Mouse (Mus musculus): ENCODE results near the gene Gm12185. TPM values are rescaled to one million over a fixed set of nuclear protein-coding genes. Genes with fewer than 3 reads are reported as not detected.

Gm12185 gene
- total RNA-seq, 2 experiments from 2014 or later: 0.11 to 0.22 TPM

GRCm38 (mm10) chr11:48862784-48863319 is 129.2 kb downstream of the Gm12185 start:
- no peak for ATAC-seq (ENCODE audit: poor library complexity, severe bottlenecking)

- peak; percentile 37 for ATAC-seq (ENCODE audit: poor library complexity, severe bottlenecking)
Measured at GRCm38 (mm10) chr11:48859014-48859413, 133.0 kb downstream of the Gm12185 start.

Other genes starting within 250 kb of the Gm12185 start
- 1,656 and 1,714 TPM in 2 replicates for gene Rack1, start 191.9 kb downstream of the Gm12185 start, total RNA-seq (2015)
- 910 and 1,013 TPM in 2 replicates for gene Rack1, start 191.9 kb downstream of the Gm12185 start, total RNA-seq (2017)
- gene Trim41, start 174.9 kb downstream of the Gm12185 start, total RNA-seq (2015): 11.8 and 13.6 TPM in 2 replicates
- 39.2 and 43.7 TPM in 2 replicates for gene Trim41, start 174.9 kb downstream of the Gm12185 start, total RNA-seq (2017)
- gene Trim7, start 166.1 kb downstream of the Gm12185 start, total RNA-seq (2015): 0.51 and 0.68 TPM in 2 replicates
- gene Trim7, start 166.1 kb downstream of the Gm12185 start, total RNA-seq (2017): 0.18 and 0.57 TPM in 2 replicates
- 6.1 and 8.5 TPM in 2 replicates for gene Gm12184, start 165.6 kb downstream of the Gm12185 start, total RNA-seq (2015)
- gene Gm12184, start 165.6 kb downstream of the Gm12185 start, total RNA-seq (2017): 4.6 and 12.1 TPM in 2 replicates
- 59.0 and 67.2 TPM in 2 replicates for gene Irgm1, start 120.5 kb downstream of the Gm12185 start, total RNA-seq (2015)
- gene Irgm1, start 120.5 kb downstream of the Gm12185 start, total RNA-seq (2017): 54.1 and 62.0 TPM in 2 replicates
- 13.1 and 15.9 TPM in 2 replicates for gene Gm5431, start 90.0 kb downstream of the Gm12185 start, total RNA-seq (2015)
- 12.0 and 15.0 TPM in 2 replicates for gene Gm5431, start 90.0 kb downstream of the Gm12185 start, total RNA-seq (2017)
- 78.1 and 81.3 TPM in 2 replicates for gene Psme2b, start 46.0 kb downstream of the Gm12185 start, total RNA-seq (2015)
- 47.3 and 50.2 TPM in 2 replicates for gene Psme2b, start 46.0 kb downstream of the Gm12185 start, total RNA-seq (2017)
- gene Olfr56, start 13.3 kb downstream of the Gm12185 start, total RNA-seq (2015): 0.31 and 0.57 TPM in 2 replicates
- 0.55 and 0.61 TPM in 2 replicates for gene Olfr56, start 13.3 kb downstream of the Gm12185 start, total RNA-seq (2017)
- gene 9930111J21Rik1, start 12.8 kb downstream of the Gm12185 start, total RNA-seq (2015): 81.9 and 87.8 TPM in 2 replicates
- 57.0 and 58.4 TPM in 2 replicates for gene 9930111J21Rik1, start 12.8 kb downstream of the Gm12185 start, total RNA-seq (2017)
- 2.0 and 3.2 TPM in 2 replicates for gene Tgtp1, start 1.9 kb upstream of the Gm12185 start, total RNA-seq (2015)
- gene Tgtp1, start 1.9 kb upstream of the Gm12185 start, total RNA-seq (2017): 1.5 and 10.8 TPM in 2 replicates
- 180 and 184 TPM in 2 replicates for gene 9930111J21Rik2, start 59.0 kb upstream of the Gm12185 start, total RNA-seq (2015)
- gene 9930111J21Rik2, start 59.0 kb upstream of the Gm12185 start, total RNA-seq (2017): 161 and 172 TPM in 2 replicates
- gene Tgtp2, start 72.0 kb upstream of the Gm12185 start, total RNA-seq (2015): 12.4 and 17.6 TPM in 2 replicates
- 30.2 and 39.3 TPM in 2 replicates for gene Tgtp2, start 72.0 kb upstream of the Gm12185 start, total RNA-seq (2017)
- 92.4 and 108 TPM in 2 replicates for gene Ifi47, start 84.4 kb upstream of the Gm12185 start, total RNA-seq (2015)
- gene Ifi47, start 84.4 kb upstream of the Gm12185 start, total RNA-seq (2017): 39.4 and 46.3 TPM in 2 replicates
- gene Olfr1396, start 122.6 kb upstream of the Gm12185 start, total RNA-seq (2015): not detected in 2 replicates
- not detected in 2 replicates for gene Olfr1396, start 122.6 kb upstream of the Gm12185 start, total RNA-seq (2017)
- not detected in 2 replicates for gene Olfr1395, start 150.0 kb upstream of the Gm12185 start, total RNA-seq (2015)
- not detected in 2 replicates for gene Olfr1395, start 150.0 kb upstream of the Gm12185 start, total RNA-seq (2017)
- not detected in 2 replicates for gene Olfr1394, start 162.2 kb upstream of the Gm12185 start, total RNA-seq (2015)
- gene Olfr1394, start 162.2 kb upstream of the Gm12185 start, total RNA-seq (2017): not detected in 2 replicates
- gene Btnl9, start 194.9 kb upstream of the Gm12185 start, total RNA-seq (2015): 1.6 and 1.7 TPM in 2 replicates
- 2.3 and 4.2 TPM in 2 replicates for gene Btnl9, start 194.9 kb upstream of the Gm12185 start, total RNA-seq (2017)
- 46.3 and 59.7 TPM in 2 replicates for gene Zfp62, start 211.1 kb upstream of the Gm12185 start, total RNA-seq (2015)
- 59.0 and 80.3 TPM in 2 replicates for gene Zfp62, start 211.1 kb upstream of the Gm12185 start, total RNA-seq (2017)